Mouse (Mus musculus) frontal cortex, adult (tissue): ENCODE results near the gene Tanc1.
"Not testable (repeated sequence)": the region's sequence is repeated elsewhere in the genome, so short reads cannot be mapped to it uniquely, and the experiment has no call there.

ENCODE experiments used
- ATAC-seq: cut with Nextera tagmentation; 2 replicates; pipeline ENCODE4 v1.9.2; 2017; ENCODE audit warnings: mild to moderate bottlenecking, moderate library complexity, mixed read lengths; ENCODE audit not compliant: low TSS enrichment

Tanc1 gene

DNA sequence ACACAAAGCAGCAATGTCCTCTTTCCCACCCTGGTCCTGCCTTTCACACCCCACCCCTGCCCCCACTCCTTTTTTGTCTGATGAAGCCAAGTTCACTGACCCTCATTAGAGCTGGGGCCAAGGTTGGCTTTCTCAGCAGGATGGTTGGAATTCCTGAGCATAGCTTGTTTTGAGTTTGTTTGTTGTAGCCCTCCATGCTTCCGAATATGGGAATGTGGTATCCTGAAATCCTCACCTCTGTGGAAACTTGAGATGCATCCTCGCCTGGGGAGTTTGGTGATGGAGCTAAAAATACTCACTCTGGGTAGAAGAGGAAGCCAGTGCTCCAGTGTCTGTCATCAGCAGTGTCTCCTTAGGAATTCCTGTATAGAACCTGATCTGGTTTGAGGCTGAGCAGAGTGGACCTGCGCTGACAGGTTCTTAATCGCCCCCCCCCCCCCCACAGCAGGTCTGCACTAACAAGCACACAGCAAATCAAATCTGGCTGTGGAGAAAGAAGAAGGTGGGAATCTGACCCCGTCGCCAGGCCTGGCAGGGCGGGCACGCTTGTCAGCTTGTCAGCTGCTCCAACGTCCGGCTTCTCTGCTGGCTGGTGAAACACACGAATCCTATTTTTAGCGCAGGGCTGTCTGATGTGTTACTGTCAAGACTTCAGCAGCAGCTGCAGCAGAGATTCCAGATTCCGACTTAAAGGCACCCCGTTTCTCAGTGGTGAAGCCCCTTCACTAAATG lies 217.1 kb downstream of the Tanc1 start:
- peak; percentile 46 for ATAC-seq

GRCm38 (mm10) chr2:59829718-59830117 lies 217.9 kb downstream of the Tanc1 start:
- ATAC-seq: peak; percentile 5; the same call in 1 of the 2 replicates

DNA sequence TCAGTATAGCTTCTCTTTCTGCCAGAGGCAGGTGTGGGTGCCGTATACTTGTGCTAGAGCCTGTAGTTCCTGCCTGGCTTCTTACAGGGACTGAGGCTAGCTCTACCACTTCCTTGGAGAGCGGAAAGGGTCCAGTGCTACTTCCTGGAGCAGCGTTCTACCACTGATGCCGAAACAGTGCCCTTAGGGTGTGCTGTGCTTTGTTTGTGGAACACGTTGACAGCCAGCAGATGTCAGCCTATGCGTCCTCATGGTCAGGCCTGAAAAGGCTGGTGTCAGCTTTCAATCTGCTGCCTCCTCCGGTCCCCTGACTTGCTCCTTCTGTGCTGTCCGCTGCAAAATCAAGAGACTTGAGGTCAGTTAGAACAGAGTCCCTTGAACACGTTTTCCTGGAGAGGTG lies 218.3 kb downstream of the Tanc1 start:
- ATAC-seq: peak; percentile 29; the same call in 1 of the 2 replicates

DNA sequence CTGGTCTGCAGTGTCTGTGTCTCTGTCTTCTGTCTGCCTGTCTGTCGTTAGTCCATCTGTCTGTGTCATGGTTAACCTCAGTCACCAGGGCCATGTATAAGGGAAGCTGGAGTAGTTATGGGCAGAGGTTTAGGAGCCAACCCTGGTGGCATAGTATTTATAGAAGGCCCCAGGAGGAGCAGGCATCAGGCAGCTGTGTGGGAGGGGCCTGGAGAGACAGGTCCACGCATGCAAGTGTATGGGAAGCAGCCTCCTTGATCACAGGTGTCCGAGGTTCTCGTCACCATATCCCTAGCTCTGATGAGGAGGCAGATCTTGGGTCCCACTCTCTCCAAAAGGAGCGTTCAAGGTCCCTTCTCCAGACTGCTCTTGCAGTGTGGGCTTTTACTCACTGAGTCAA lies 219.1 kb downstream of the Tanc1 start:
- ATAC-seq: no peak

DNA sequence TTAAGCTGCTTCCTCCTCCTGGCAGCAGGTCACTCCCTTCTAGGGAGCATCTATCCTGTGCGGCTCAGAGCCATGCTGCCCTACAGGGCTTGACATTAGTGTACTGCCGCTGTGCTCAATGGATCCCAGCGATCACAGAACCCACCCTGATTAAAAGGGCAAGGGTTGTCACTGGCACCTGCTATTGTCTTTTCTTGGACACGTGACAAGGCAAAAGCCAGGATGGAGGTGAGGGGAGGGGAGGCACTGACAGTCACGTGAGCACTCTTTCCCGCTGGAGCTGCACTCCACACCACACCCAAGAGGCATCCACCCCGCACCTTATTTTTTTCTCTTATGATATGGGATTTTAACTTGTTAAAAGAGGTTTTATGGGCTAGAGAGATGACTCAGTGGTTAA lies 220.0 kb downstream of the Tanc1 start:
- no peak for ATAC-seq

DNA sequence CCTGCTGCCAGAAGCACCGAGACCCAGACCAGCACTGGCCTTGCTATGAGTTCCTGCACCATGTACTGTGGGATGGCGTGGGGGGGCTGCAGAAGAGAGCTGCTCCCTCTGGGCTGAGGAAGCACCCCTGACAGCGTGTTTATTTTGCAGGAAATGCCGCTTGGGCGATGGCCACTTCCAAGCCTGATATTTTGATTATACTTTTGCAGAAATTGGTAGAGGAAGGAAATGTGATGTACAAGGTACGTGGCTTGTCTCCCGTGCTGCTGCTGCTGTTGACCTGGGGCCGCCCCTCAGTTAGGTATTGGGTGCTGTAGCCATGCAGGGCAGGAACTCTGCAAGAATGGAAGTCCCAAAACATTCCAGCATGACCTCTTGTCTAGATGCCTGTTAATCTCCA lies 227.0 kb downstream of the Tanc1 start:
- ATAC-seq: no peak

DNA sequence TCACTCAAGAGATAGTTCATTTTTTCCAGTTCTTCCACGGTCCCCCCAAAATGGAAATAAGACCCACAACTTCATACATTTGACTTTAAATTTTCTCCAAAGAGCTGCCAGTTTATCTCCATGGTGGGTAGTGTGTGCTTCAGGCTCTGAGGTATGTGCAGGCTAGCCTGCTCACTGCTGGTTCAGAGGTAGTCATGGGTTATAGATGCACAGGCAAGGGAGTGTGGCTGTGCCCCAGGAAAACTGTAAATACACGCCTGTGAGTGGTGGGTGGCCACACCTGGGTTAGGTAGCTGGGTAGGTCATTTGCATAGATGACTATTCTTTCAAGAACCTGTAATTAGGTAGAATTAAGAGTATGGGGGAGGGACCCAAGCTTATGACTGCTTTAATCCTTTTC lies 227.9 kb downstream of the Tanc1 start:
- no peak for ATAC-seq

DNA sequence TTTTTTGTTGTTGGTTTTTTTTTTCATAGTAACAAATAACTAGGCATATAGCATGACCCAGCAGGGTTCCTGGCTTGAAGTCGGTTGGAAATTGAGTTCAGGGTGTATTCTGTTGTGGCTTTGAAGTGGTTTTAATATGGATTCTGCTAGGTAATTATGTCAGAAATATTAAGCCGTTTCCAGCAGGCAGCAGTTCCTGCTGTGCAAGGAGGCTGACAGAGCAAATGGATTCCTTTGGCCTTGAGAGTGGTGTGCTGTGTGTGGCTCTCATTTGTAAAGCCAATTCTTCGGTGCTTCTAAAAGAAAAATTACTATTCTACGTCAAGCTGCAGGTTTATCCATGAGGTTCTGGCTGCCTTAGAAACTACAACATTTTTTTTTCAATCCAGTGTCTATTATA lies 228.3 kb downstream of the Tanc1 start:
- ATAC-seq: no peak

GRCm38 (mm10) chr2:59841189-59841939 lies 229.5 kb downstream of the Tanc1 start:
- ATAC-seq: no peak

GRCm38 (mm10) chr2:59841944-59842343 lies 230.1 kb downstream of the Tanc1 start:
- ATAC-seq: no peak

DNA sequence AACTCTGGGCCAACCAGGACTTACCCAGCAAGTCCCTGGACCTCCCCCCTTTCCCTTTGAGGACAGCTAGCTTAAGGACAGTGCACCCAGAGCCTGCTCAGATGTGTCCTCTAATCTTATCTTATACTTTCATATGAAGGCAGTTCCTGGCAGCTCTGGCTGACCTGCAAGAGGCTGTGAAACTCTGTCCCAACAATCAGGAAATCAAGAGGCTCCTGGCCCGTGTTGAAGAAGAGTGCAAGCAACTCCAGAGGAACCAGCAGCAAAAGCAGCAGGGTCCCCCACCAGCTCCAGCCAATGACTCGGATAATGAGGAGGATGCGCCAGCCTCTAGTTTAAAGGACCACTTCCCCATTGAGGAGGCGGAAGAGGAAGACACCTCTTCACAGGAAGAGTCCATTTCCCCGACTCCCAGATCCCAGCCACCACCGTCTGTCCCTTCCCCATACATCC lies 230.7 kb downstream of the Tanc1 start:
- no peak for ATAC-seq

- no peak for ATAC-seq
Observed at GRCm38 (mm10) chr2:59843156-59843555, 231.3 kb downstream of the Tanc1 start.

GRCm38 (mm10) chr2:59843848-59844247 lies 232.0 kb downstream of the Tanc1 start:
- no peak for ATAC-seq

DNA sequence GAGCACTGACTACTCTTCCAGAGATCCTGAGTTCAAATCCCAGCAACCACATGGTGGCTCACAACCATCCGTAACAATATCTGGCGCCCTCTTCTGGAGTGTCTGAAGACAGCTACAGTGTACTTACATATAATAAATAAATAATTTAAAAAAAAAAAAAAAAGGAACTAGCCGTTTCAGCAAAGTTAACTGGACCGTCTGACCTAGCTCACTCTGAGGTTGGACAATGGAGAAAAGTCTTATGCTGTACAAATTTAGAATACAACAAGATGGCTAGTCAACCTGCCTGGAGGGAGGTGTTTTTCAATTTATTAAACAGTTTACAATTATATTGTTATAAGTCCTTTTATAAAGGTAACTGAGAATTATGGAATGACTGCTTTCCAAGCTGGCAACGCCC lies 240.0 kb downstream of the Tanc1 start:
- ATAC-seq: not testable (repeated sequence)

DNA sequence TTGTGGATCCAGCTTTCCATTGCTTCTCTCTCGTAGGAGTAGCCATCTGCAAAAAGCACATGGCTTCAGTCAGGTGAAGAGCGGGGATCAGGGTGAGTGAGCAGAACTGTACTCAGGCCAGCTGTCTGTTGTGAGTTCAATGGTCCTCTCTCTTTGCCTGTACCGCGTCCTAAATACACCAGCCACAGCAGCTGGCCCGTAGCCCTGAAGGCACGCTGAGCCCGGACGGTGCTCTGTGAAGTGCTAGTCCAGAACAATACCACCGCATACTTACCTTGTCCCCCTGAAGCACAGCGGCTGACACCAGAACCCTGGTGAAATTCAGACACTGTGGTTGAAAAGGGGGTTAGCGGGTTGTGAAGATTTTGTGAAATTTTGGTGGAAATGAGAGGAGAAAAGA lies 241.1 kb downstream of the Tanc1 start:
- ATAC-seq: no peak

DNA sequence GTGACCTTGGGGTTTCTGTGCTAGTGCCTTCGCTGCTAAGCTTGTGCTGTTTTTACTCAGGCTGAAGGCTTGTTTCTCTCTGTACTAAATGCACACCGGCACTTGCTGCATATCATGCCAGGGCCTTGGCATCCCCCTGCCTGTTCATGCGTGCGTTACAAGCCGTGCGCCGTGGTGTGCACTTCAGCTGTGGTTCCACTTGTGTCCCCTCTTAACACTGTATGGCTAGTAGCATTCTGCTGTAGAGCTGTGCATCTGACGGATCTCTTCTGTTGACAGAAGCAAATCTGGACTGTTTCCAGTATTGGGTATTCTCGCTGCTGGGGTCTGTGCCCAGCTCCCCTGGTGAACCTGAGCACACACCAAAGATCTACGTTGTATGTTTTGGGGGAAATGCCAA lies 241.7 kb downstream of the Tanc1 start:
- no peak for ATAC-seq

DNA sequence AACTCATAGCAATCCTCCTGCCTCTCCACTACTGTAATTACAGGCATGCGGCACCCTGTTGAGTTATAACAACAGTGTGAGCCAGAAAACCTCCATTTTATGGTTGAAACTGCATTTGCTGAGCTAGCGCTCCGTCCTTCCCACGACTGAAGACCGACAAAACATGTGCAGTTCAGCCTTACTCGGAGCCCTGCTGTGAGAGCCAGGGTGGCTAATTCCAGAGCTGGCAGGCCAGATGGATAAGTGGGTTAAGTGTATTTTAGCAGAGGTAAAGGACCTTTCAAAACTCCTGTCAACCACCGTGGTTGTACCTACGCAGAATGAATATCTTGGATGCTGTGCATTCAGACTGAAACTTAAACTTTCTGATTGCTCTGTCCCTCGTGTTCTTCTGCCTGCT lies 242.5 kb downstream of the Tanc1 start:
- peak; percentile 82 for ATAC-seq

GRCm38 (mm10) chr2:59862618-59863017 lies 250.8 kb downstream of the Tanc1 start:
- no peak for ATAC-seq

DNA sequence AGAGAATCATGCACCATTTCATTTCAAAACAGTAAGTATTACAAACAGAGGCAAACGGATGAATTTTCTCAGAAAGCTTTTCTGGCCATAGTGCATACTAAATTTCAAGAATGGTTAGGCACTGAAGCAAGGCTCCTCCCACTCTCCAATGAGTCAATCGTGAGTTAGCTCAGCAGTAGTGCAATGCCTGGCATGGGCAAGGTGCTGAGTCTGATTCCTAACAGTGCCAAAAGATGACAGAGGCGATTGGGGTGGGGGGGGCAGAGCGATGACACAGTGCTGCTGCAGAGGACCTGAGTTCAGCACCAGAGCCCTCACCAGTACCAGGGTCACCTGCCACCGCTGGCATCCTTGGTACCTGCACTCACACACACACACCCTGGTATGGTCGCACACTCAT lies 258.7 kb downstream of the Tanc1 start:
- peak; percentile 84 for ATAC-seq

GRCm38 (mm10) chr2:59876482-59876881 lies 264.6 kb downstream of the Tanc1 start:
- ATAC-seq: no peak

DNA sequence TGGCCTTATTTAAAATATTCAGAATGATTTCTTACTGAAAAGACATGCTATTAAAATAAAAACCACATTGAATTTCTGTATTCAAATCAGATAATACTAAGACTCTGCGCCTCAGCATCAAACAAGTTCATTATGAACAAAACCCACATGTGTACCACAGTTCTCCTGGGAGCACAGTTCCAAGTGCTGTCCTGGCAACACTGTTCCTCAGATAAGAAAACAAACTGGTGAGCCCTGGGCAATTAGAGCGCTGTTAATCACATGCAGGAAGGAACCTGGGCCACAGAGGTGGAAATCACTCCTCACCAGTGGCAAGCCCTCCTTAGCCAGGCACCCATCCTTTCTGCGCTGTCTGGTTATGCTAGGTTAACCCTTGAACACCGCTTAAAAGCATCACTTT lies 265.5 kb downstream of the Tanc1 start:
- ATAC-seq: no peak

DNA sequence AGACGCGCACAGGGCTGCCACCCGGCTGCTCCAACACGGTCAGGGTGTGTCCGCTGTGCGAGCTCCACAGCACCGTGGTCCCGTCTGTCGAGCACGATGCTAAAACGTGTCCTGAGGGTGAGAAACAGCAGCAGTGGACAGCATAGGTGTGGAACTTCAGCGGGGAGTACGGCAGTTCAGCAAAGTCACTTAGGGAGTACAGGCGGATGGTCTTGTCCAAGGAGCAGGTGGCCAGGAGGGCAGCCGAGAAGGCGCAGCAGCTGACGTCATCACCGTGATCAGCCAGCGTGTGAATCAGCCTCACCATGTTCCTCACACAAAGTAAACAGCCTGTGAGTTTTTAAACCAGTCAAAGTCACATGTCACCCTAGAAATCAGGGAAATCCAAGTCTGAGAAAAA lies 266.4 kb downstream of the Tanc1 start:
- ATAC-seq: no peak

DNA sequence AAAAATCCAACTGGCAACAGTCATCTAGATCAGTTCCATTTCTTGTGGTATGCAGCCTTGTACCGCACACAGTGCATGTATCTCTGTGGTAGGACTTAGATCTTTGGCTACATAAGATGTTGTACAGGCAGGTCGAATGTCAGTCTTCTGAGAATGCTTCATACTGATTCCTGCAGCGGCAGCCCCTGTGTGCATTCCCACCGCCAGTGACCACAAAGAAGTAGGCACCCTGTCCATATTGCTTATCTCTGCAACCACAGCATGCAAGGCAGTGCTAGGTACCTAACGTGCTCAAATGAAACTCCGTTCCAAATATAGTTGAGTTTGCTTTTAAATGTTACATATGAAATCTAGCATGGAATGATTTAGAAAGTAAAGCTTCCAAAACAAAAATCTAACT lies 269.6 kb downstream of the Tanc1 start:
- no peak for ATAC-seq
